Mouse (Mus musculus) cortical plate, adult 2 months (tissue): ENCODE results near the gene Slc34a2. TPM values are rescaled to one million over a fixed set of nuclear protein-coding genes. Genes with fewer than 3 reads are reported as not detected.

Experiments used
- H3K27ac ChIP-seq: fragments of 200-500 bp; 2 replicates; pipeline ENCODE4 v1.5.1; 2012; ENCODE audit warnings: low read length, control low read depth, inconsistent platforms; ENCODE audit not compliant: insufficient read depth
- H3K4me1 ChIP-seq: fragments of 200-500 bp; 2 replicates; pipeline ENCODE4 v1.6.1; 2011; ENCODE audit warnings: low read length; ENCODE audit not compliant: control insufficient read depth, insufficient read depth
- H3K4me3 ChIP-seq: fragments of 200-500 bp; 2 replicates; pipeline ENCODE4 v1.5.1; 2011; ENCODE audit warnings: mild to moderate bottlenecking, low read length, control low read depth; ENCODE audit not compliant: insufficient read depth
- CTCF ChIP-seq: fragments of 200-500 bp; IDR thresholded peaks from 2 replicates; pipeline ENCODE4 v1.5.1; 2011; ENCODE audit warnings: mild to moderate bottlenecking, control low read depth, low read length; ENCODE audit not compliant: insufficient read depth; ENCODE audit errors: extremely low read depth
- POLR2A ChIP-seq: fragments of 200-500 bp; IDR thresholded peaks from 2 replicates; pipeline ENCODE4 v1.6.1; 2011; ENCODE audit warnings: mild to moderate bottlenecking, low read length, control low read depth; ENCODE audit not compliant: insufficient read depth; ENCODE audit errors: extremely low read depth
- polyA plus RNA-seq: library from polyadenylated mRNA; depleted of rRNA; stranded (reverse); fragments of >200 nt; gene quantifications from 2 replicates; pipeline ENCODE4 v1.2.3, GENCODE M21; 2012

Gene Slc34a2
- polyA plus RNA-seq, 1 experiment = not detected

DNA sequence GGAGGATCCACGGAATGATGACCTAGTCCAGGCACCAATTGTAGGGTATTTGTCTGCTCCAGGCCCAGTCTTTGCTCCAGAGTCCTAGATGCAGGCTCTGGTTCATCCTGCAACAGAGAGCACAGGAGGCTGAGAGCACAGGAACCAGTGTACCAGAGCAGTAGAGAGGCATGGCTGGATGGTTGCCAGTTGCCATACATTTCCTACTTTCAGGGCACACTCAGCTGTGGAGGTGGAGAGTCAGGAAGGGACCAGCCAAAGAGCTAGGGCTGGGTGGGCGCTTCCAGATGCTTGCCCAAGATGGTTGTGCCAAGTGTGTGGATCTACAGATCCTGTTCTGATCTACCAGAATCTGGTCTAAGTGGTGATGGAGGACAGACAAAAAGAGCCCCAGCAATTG lies 15.4 kb downstream of the Slc34a2 start:
- H3K4me1 ChIP-seq = no peaks in the 10 kb centered on the region
- no peak overlapping the region for H3K4me3 ChIP-seq
- TF ChIP-seq POLR2A = no peak
- no peak for TF ChIP-seq CTCF
- no peak overlapping the region for H3K27ac ChIP-seq

DNA sequence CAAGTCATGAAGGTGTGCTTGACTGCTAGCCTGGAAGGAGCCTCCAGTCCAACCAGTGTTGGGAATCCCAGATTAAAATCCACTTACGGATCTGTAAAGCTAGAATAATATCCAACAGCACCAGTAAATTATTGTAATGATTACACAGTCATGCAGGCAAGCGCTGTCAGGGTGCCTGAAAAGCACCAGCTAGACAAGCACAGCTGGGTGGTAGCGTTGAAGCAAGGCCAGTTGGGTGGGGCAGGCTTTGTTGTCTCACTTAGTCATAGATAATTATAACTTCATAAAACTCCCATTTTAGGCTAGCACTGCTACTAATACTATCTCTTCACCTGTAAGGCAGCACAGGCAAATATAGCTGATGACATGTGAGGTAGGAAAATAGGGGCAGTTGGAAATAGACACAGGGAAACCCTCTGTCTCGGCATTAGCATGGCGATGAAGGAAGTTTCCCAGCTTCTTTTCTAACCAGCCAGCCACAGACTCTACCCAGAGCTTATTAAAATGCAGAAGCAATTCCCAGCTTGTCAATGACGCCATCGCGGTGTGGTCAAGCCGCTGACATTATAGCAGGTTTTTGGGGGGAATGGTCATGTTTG lies 23.8 kb downstream of the Slc34a2 start:
- Histone ChIP-seq H3K4me1 (no peaks in the 10 kb centered on the region), H3K27ac (no peak overlapping the region)
- TF ChIP-seq CTCF (no peak), POLR2A (no peak)

DNA sequence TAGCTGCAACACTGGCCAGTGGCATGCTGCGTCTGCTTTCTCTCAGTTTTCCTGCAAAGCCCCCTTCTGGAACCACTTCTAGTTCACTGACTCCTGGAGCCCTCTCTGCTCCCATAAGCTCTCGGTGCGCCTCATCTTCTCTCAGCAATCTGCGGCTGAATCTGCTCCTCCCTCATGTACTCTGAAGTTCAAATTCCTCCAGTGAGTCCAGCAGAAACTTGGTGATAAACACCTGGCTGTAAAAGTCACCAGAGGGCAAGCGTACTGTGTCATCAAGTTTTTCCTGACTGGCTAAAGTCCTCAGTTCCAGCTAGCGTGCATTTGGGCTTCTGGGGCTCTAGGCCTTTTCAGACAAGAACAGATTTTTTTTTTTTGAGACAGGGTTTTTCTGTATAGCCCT lies 36.7 kb downstream of the Slc34a2 start:
- TF ChIP-seq POLR2A (no peak), CTCF (no peak)
- no peak overlapping the region for H3K4me3 ChIP-seq
- no peak overlapping the region for H3K27ac ChIP-seq
- H3K4me1 ChIP-seq = no peaks in the 10 kb centered on the region

More for the DNA sequence above, 23.8 kb downstream of the Slc34a2 start:
- H3K4me3 ChIP-seq = no peak overlapping the region

DNA sequence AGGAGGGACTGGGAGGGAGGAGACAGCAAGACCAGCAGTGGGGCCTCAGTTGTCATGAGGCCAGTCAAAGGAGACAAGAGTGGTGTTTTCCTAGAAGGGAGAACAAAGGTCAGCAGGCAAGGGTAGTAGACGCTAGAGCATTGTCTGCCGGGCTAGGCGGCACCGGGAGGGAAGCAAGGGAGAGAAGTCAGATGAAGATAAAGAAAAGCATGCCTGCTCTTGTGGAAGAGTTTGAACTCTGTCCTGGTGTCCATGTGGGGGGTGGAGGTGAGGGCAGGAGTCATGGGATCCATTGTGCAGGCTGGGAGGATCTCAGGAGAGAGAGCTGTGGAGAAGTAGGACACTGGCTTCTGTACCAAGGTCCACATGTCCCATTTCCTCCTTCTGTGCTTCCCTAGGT lies 40.6 kb downstream of the Slc34a2 start:
- no peaks in the 10 kb centered on the region for H3K4me1 ChIP-seq
- no peak overlapping the region for H3K4me3 ChIP-seq
- no peak for TF ChIP-seq CTCF
- TF ChIP-seq POLR2A = no peak
- H3K27ac ChIP-seq = no peak overlapping the region

DNA sequence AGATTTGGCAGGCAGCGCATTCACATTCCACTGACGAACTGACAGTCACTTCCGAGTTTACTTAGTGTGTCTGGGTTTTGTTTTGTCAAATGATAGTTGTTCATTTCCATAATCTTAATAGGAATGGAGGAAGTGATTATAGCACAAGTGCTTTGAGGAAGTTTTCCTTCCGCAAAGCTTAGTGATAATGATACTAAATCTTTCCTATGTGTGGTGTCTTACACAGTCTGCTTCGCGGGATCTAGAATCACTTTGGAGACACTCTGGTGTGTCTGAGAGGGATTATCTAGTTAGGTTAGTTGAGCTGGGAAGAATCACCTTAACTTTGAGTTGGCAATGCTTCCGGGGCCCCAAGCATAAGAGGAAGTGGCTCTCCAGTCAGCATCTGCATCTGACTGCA lies 49.6 kb downstream of the Slc34a2 start:
- H3K4me3 ChIP-seq = no peak overlapping the region
- H3K4me1 ChIP-seq = no peaks in the 10 kb centered on the region
- no peak overlapping the region for H3K27ac ChIP-seq
- no peak for TF ChIP-seq CTCF
- TF ChIP-seq POLR2A = no peak

DNA sequence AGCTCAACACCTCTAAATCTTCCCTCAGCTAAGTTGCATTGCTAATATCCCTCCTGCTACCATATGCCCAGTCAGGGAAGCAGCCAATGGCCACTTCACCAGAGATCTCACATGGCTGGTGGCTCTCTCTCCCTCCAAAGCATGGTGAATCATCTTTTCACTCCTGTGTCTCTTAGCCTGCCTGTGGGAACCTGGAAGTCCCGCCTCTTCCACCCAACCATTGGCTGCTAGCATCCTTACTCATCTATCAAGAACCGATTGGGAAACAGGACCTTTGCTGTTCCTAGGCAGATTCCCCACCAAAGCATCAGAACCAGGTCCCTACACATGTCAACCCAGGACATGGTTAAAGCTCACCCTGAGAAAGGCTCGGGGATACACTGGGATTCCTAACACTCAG lies 53.5 kb downstream of the Slc34a2 start:
- TF ChIP-seq POLR2A (no peak), CTCF (no peak)
- no peak overlapping the region for H3K4me3 ChIP-seq
- H3K27ac ChIP-seq = no peak overlapping the region
- H3K4me1 ChIP-seq = no peaks in the 10 kb centered on the region

DNA sequence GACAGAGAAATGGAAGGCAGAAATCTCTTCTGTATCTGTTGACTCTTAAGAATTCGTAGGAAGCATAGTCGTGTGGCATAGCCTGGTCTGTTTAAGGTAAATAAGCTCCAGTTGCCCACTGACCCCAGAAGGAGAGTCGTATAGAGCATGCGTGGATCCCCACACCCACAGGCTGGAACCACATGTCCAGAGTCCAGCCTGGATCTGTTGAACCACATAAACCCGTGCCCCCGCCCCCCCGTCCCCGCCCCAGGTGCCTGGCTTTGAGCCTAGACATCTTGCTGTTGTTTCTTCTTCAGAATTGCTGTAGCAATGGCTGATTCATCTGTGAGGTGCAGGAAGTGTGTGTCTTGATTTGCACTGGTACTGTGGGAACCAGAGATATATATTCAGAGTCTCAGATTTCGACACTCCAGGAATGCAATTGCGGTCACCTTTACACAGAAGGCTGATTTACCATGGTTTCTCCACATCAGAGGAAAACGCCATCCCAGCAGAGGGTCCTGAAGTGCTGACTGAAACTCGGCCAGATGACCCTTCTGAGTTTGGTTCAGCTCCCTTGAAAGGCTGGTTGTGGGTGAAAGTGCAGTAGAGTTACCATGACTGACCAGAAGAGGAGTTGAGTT lies 64.1 kb downstream of the Slc34a2 start:
- Histone ChIP-seq H3K4me3 (no peak overlapping the region), H3K4me1 (no peaks in the 10 kb centered on the region), H3K27ac (no peak overlapping the region)
- TF ChIP-seq POLR2A (no peak), CTCF (no peak)

DNA sequence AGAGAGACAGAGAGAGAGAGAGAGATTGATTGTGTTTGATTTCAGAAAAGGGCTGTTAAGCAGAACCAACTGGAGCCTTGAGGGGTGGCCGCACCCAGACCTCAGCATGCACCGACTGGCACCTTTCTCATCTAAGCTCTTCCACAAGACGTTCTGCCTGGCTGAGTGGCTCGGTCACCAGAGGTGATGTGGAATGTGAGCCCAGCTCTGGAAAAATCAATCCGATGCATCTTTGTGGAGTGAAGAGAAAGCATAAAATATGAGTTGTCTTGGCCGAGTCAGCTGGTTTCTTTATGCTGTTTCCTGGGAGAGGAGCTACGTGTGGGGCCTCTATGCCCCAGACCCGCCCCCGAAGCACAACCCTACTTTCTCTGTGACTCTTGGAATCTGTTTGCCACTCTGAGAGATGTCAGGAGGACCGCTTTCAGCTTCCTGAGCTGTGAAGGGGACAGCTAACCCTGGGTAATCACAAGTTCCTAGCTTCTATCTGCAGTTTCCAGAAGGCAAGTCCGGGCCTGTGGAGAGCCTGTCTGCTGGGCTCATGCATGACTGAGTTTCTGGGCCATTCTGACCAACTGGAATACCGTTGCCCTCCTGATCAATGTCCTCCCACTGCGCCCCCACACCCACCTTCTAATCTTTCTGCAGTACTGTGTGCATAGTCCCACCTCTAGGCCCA lies 66.4 kb downstream of the Slc34a2 start:
- TF ChIP-seq POLR2A (no peak), CTCF (no peak)

DNA sequence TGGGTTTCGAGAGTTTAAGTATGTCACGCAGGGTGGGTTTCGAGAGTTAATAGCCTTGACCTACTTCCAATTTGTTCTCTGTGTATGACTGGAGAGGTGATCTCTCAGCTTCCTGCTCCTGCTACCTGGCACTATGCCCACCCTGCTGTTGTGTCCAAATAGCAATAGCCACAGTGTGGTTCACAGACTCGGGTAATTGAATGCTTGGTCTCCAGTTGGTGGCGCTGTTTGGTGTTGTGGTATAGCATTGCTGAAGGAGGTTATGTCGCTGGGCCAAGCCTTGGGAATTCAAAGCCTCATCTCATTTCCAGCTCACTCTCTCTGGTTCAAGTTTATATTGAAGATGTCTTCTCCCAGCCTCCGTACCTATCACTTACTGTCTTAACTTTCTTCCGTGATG lies 67.8 kb downstream of the Slc34a2 start:
- no peaks in the 10 kb centered on the region for H3K4me1 ChIP-seq
- TF ChIP-seq POLR2A (no peak), CTCF (no peak)
- no peak overlapping the region for H3K4me3 ChIP-seq
- H3K27ac ChIP-seq = no peak overlapping the region

More for the DNA sequence above, 66.4 kb downstream of the Slc34a2 start:
- H3K4me3 ChIP-seq = no peak overlapping the region
- H3K27ac ChIP-seq = no peak overlapping the region
- H3K4me1 ChIP-seq = no peaks in the 10 kb centered on the region

DNA sequence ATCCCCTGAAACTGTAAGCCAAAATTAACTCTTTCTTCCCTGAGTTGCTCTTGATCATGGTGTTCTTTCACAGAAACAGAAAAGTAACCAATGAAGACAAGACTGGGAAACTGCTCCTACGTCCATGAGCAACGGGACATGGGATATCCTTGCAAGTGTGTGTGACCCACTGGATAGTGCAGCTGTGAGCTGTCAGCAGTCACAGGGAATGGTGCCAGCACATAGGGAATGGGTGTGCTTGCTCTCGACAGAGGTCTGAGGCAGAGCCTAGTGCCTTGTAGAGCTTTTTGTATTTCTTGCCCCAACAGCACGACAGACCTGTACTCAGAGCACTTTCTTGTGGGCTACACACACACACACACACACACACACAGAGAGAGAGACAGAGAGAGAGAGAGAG lies 68.2 kb downstream of the Slc34a2 start:
- no peak overlapping the region for H3K4me3 ChIP-seq
- no peaks in the 10 kb centered on the region for H3K4me1 ChIP-seq
- TF ChIP-seq POLR2A = no peak
- TF ChIP-seq CTCF = no peak
- H3K27ac ChIP-seq = no peak overlapping the region
